Mouse (Mus musculus): ENCODE results near the gene Gm3752. TPM values are rescaled to one million over a fixed set of nuclear protein-coding genes. Genes with fewer than 3 reads are reported as not detected.
"Not testable (repeated sequence)": the region's sequence is repeated elsewhere in the genome, so short reads cannot be mapped to it uniquely, and the experiment has no call there.

The Gm3752 gene
- 0.62 and 0.73 TPM in 2 replicates for polyA plus RNA-seq (2011; ENCODE audit: insufficient read depth, insufficient read length, low read depth, missing spikeins)

GRCm38 (mm10) chr14:7483662-7484061 lies at the start of gene Gm3752:
Gene Gm3752 (minus strand): TSS chr14:7483762.
- H3K4me3 ChIP-seq (ENCODE audit: low read depth, low read length); H3K4me1 ChIP-seq (ENCODE audit: control insufficient read depth, insufficient read depth, low read length); H3K9me3 ChIP-seq (replicated peaks; ENCODE audit: control insufficient read depth, insufficient read depth, low read length, poor library complexity, severe bottlenecking); H3K27ac ChIP-seq (ENCODE audit: insufficient read depth, low read length); H3K9ac ChIP-seq (ENCODE audit: low read depth, poor library complexity, severe bottlenecking); H3K36me3 ChIP-seq (ENCODE audit: control insufficient read depth, insufficient read depth, low read length, poor library complexity, severe bottlenecking); H3K27me3 ChIP-seq (ENCODE audit: control insufficient read depth, insufficient read depth, low read length, poor library complexity, severe bottlenecking): not testable (repeated sequence)

GRCm38 (mm10) chr14:7488731-7489130 lies 5.2 kb upstream of the Gm3752 start:
- Histone ChIP-seq H3K9ac (ENCODE audit: low read depth, poor library complexity, severe bottlenecking) (peak overlapping the region; percentile 70; the same call in 1 of the 2 replicates), H3K4me3 (ENCODE audit: low read depth, low read length) (peak overlapping the region; percentile 39)
- H3K27ac ChIP-seq (ENCODE audit: insufficient read depth, low read length); H3K27me3 ChIP-seq (ENCODE audit: control insufficient read depth, insufficient read depth, low read length, poor library complexity, severe bottlenecking); H3K9me3 ChIP-seq (replicated peaks; ENCODE audit: control insufficient read depth, insufficient read depth, low read length, poor library complexity, severe bottlenecking); H3K36me3 ChIP-seq (ENCODE audit: control insufficient read depth, insufficient read depth, low read length, poor library complexity, severe bottlenecking); H3K4me1 ChIP-seq (ENCODE audit: control insufficient read depth, insufficient read depth, low read length): not testable (repeated sequence)

GRCm38 (mm10) chr14:7450817-7451216 lies 32.7 kb downstream of the Gm3752 start, which contains the start of gene Gm3755:
Gene Gm3755 (minus strand): TSS chr14:7450917.
- not testable (repeated sequence) for H3K27ac ChIP-seq (ENCODE audit: insufficient read depth, low read length); H3K27me3 ChIP-seq (ENCODE audit: control insufficient read depth, insufficient read depth, low read length, poor library complexity, severe bottlenecking); H3K9me3 ChIP-seq (replicated peaks; ENCODE audit: control insufficient read depth, insufficient read depth, low read length, poor library complexity, severe bottlenecking); H3K4me3 ChIP-seq (ENCODE audit: low read depth, low read length); H3K9ac ChIP-seq (ENCODE audit: low read depth, poor library complexity, severe bottlenecking); H3K36me3 ChIP-seq (ENCODE audit: control insufficient read depth, insufficient read depth, low read length, poor library complexity, severe bottlenecking); H3K4me1 ChIP-seq (ENCODE audit: control insufficient read depth, insufficient read depth, low read length)

GRCm38 (mm10) chr14:7422496-7422895 lies 61.1 kb downstream of the Gm3752 start:
- H3K4me1 ChIP-seq (ENCODE audit: control insufficient read depth, insufficient read depth, low read length); H3K27me3 ChIP-seq (ENCODE audit: control insufficient read depth, insufficient read depth, low read length, poor library complexity, severe bottlenecking); H3K27ac ChIP-seq (ENCODE audit: insufficient read depth, low read length); H3K9me3 ChIP-seq (replicated peaks; ENCODE audit: control insufficient read depth, insufficient read depth, low read length, poor library complexity, severe bottlenecking); H3K36me3 ChIP-seq (ENCODE audit: control insufficient read depth, insufficient read depth, low read length, poor library complexity, severe bottlenecking); H3K4me3 ChIP-seq (ENCODE audit: low read depth, low read length); H3K9ac ChIP-seq (ENCODE audit: low read depth, poor library complexity, severe bottlenecking): not testable (repeated sequence)

Other genes starting within 250 kb of the Gm3752 start
- gene Gm3727, start 219.0 kb downstream of the Gm3752 start, polyA plus RNA-seq (2011; ENCODE audit: insufficient read depth, insufficient read length, low read depth, missing spikeins) = not detected in 2 replicates
- 1.5 and 2.2 TPM in 2 replicates for gene Gm3739, start 168.7 kb downstream of the Gm3752 start, polyA plus RNA-seq (2011; ENCODE audit: insufficient read depth, insufficient read length, low read depth, missing spikeins)
- not detected in 2 replicates for gene Gm5797, start 151.4 kb downstream of the Gm3752 start, polyA plus RNA-seq (2011; ENCODE audit: insufficient read depth, insufficient read length, low read depth, missing spikeins)
- gene Gm8374, start 118.6 kb downstream of the Gm3752 start, polyA plus RNA-seq (2011; ENCODE audit: insufficient read depth, insufficient read length, low read depth, missing spikeins) = not detected in 2 replicates
- not detected in 2 replicates for gene Gm3755, start 32.8 kb downstream of the Gm3752 start, polyA plus RNA-seq (2011; ENCODE audit: insufficient read depth, insufficient read length, low read depth, missing spikeins)
- gene Gm3558, start 84.8 kb upstream of the Gm3752 start, polyA plus RNA-seq (2011; ENCODE audit: insufficient read depth, insufficient read length, low read depth, missing spikeins) = 0.46 and 1.2 TPM in 2 replicates
- not detected in 2 replicates for gene Gm10338, start 111.8 kb upstream of the Gm3752 start, polyA plus RNA-seq (2011; ENCODE audit: insufficient read depth, insufficient read length, low read depth, missing spikeins)
- gene Gm10128, start 160.2 kb upstream of the Gm3752 start, polyA plus RNA-seq (2011; ENCODE audit: insufficient read depth, insufficient read length, low read depth, missing spikeins) = not detected in 2 replicates